Mouse (Mus musculus) heart, embryonic 11.5 days (tissue): ENCODE data around the gene Cstad. TPM values are rescaled to one million over a fixed set of nuclear protein-coding genes. Genes with fewer than 3 reads are reported as not detected.
A peak's percentile ranks its signal among the peaks of the same experiment; 100 is the strongest.

Experiments used
- ATAC-seq: fragments of 200-750 bp; cut with Nextera tagmentation; replicated peaks from 2 replicates; pipeline ENCODE4 v1.8.0; 2017; ENCODE audit warnings: moderate library complexity; ENCODE audit not compliant: insufficient number of reproducible peaks, low FRiP score, low TSS enrichment
- H3K27ac ChIP-seq: fragments of 300-500 bp; sonication (generic); 2 replicates; pipeline ENCODE4 v1.5.1; 2014; ENCODE audit warnings: mild to moderate bottlenecking, low read depth, low read length
- H3K27me3 ChIP-seq: fragments of 300-500 bp; sonication (generic); 2 replicates; pipeline ENCODE4 v1.6.1; 2014; ENCODE audit warnings: mild to moderate bottlenecking, low read length, mixed read lengths; ENCODE audit not compliant: control insufficient read depth, insufficient read depth
- H3K36me3 ChIP-seq: fragments of 300-500 bp; sonication (generic); 2 replicates; pipeline ENCODE4 v1.6.1; 2014; ENCODE audit warnings: mild to moderate bottlenecking, low read length, moderate library complexity, mixed read lengths; ENCODE audit not compliant: control insufficient read depth, insufficient read depth
- H3K4me1 ChIP-seq: fragments of 300-500 bp; sonication (generic); 2 replicates; pipeline ENCODE4 v1.6.1; 2014; ENCODE audit warnings: low read length; ENCODE audit not compliant: control insufficient read depth, insufficient read depth
- H3K4me2 ChIP-seq: fragments of 300-500 bp; sonication (generic); 2 replicates; pipeline ENCODE4 v1.6.1; 2014; ENCODE audit warnings: mild to moderate bottlenecking, moderate library complexity
- H3K4me3 ChIP-seq: fragments of 300-500 bp; sonication (generic); 2 replicates; pipeline ENCODE4 v1.5.1; 2014; ENCODE audit warnings: low read depth, low read length
- H3K9ac ChIP-seq: fragments of 300-500 bp; sonication (generic); 2 replicates; pipeline ENCODE4 v1.6.1; 2014; ENCODE audit warnings: mild to moderate bottlenecking, low read depth, low read length, moderate library complexity
- H3K9me3 ChIP-seq: fragments of 300-500 bp; sonication (generic); replicated peaks from 2 replicates; pipeline ENCODE4 v1.6.1; 2016; ENCODE audit warnings: low read length; ENCODE audit not compliant: control insufficient read depth
- WGBS: fragments of 180-500 bp; shearing (Covaris S2); extraction: QIAGEN DNeasy Blood & Tissue Kit; methylation state at CpG from one replicate; pipeline ENCODE4 v1.1.7; 2014; ENCODE audit not compliant: insufficient replicate concordance; 5-methylcytosine and 5-hydroxymethylcytosine counted together
- polyA plus RNA-seq: library from polyadenylated mRNA; unstranded; fragments of >200 nt; fragmentation: Nextera tagmentation; extraction: Ambion mirVana; gene quantifications from 2 replicates; pipeline ENCODE4 v1.2.1, GENCODE M21; 2014

Gene Cstad
- polyA plus RNA-seq, 1 experiment from 2014 or later, result 2.4 TPM

DNA sequence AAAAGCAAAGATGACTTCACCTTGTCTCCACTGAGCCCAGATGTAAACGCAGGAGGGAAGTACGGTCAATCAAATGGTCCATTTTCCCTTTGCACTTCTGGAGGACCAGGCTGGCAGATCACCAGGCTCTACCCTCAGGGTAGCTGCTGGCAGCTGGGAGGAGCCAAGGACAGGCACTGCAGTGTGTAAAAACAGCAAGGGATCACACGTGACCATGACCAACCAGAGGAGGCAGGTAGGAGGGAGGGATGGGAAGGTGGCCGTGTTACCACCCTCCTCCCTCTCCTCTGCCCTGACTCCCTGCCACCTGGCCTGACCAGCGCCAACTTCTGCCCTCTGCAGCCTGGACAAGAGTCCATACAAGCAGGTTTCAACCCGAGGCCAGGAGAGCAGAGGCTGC, 59.7 kb downstream of the Cstad start:
- Histone ChIP-seq H3K27me3 (no peaks in the 10 kb centered on the region), H3K36me3 (no peaks in the 10 kb centered on the region), H3K27ac (no peak overlapping the region), H3K9ac (no peak overlapping the region), H3K4me2 (no peak overlapping the region), H3K4me3 (no peak overlapping the region), H3K4me1 (peaks cover 55% of the 10 kb centered on the region), H3K9me3 (no peaks in the 10 kb centered on the region)
- ATAC-seq, result no peak
- WGBS, result 81% methylated on average over 4 of the region's 6 CpGs

DNA sequence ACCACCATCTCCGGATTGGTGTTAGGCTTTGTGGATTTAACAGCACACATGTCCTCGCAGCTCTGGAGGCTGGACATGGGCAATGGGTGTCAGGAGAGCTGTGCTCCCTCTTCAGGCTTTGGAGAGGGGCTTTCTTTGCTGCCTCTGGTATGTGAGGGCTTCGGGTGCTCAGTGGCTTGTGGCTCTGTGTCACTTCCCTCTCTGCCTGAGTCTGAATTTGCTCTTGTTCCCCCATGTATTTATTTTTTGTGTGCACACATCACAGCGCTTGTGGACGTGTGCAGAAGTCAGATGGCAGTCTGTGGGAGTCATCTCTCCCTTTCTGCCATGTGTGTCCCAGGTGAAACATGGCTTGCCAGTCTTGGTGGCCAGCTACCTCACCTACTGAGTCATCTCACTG, 60.9 kb downstream of the Cstad start:
- no peak overlapping the region for H3K27ac ChIP-seq
- H3K4me1 ChIP-seq, result peaks cover 66% of the 10 kb centered on the region
- H3K9ac ChIP-seq, result no peak overlapping the region
- H3K4me2 ChIP-seq, result no peak overlapping the region
- no peaks in the 10 kb centered on the region for H3K27me3 ChIP-seq
- WGBS, result 83% methylated on average over 5 of the region's 5 CpGs
- no peaks in the 10 kb centered on the region for H3K9me3 ChIP-seq
- H3K4me3 ChIP-seq, result no peak overlapping the region
- H3K36me3 ChIP-seq, result no peaks in the 10 kb centered on the region
- no peak for ATAC-seq

DNA sequence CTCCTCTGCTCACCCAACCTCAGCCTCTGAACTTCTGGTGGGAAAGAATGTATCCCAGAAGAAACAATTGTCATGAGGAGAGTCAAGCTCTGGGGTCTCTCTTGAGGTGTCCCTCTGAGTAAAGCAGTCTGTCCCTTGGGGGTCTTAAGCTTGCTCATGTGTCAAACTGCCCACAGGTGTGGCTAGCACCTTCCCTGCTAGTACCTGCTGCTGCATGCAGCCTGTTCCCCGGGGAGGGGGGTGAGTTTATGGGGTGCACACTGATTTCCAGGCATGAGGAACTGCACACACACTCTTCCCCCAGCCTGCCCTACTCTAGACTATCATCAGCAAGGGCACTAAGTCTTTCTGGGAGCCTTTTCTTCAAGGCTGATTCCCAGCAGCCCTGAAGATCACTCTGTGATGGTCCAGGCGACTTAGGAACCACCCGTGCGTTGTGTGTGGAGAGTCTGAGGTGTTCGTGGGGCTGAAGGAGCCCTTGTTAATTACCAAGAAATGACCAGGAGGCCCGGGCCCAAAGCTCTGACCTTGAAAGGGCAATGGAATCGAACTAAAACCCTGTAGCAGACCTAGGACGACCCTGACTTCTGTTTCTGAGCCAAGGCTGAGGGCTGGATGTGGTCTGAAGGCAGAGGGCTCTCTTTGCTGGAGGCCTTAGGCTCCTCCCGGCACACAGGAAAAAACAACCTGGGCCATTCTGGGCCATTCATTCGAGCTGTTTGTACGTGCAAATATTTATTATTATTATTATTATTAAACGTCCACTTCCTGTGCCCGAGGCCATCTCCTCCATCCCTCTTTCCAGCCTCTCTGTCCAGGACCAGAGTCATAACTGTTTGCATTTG, 62.1 kb downstream of the Cstad start:
- ATAC-seq, result no peak
- 49% methylated on average over 13 of the region's 13 CpGs for WGBS

DNA sequence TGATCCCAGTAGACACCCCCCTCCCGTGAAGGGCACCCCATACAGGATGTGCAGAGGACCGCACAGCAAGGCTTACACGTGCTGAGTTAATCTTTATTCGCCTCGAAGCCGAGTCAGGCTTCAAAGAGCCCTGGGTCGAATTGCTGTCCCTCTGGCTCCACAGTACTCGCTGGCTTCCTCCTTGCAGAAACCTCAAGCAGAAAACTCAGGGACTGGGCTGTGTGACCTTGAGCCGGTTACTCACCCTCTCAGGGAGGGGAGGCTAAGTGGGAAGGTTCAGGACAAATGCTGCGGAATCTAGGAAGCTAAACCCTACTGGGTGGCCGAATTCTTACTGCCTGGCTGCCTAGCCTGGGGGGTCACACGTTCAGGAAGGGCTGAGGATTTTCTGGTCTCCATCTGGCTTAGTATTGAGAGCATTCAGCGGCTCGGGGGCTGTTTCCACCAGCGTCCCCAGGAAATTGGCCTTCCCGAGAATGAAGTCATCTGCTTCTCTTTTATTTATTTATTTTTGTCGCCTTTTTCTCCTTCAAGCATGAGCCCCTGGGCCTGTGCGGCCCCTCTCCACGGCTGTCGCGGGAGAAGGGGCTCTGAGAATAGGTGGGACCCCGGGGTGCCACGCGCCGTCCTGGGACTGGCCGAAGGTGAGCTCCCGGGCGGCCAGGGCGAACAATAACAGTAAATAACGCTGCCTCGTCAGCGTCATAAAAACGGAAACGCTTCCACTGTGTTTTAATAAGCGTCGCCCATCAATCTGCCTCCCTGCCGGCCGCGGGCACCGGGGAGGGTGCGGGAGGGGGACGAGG, 63.0 kb downstream of the Cstad start:
- Histone ChIP-seq H3K4me1 (peaks cover 50% of the 10 kb centered on the region), H3K9me3 (no peaks in the 10 kb centered on the region), H3K36me3 (no peaks in the 10 kb centered on the region), H3K27me3 (no peaks in the 10 kb centered on the region), H3K4me2 (peak overlapping the region; percentile 91), H3K4me3 (peak overlapping the region; percentile 46), H3K27ac (peak overlapping the region; percentile 88), H3K9ac (peak overlapping the region; percentile 86)
- peak; percentile 28 for ATAC-seq
- WGBS, result 3% methylated on average over 42 of the region's 42 CpGs

More for the DNA sequence above, 62.1 kb downstream of the Cstad start:
- H3K27me3 ChIP-seq, result no peaks in the 10 kb centered on the region
- H3K9me3 ChIP-seq, result no peaks in the 10 kb centered on the region
- H3K4me3 ChIP-seq, result no peak overlapping the region
- peaks cover 60% of the 10 kb centered on the region for H3K4me1 ChIP-seq
- H3K27ac ChIP-seq, result peak overlapping the region; percentile 88
- peak overlapping the region; percentile 86 for H3K9ac ChIP-seq
- H3K4me2 ChIP-seq, result no peak overlapping the region
- H3K36me3 ChIP-seq, result no peaks in the 10 kb centered on the region

DNA sequence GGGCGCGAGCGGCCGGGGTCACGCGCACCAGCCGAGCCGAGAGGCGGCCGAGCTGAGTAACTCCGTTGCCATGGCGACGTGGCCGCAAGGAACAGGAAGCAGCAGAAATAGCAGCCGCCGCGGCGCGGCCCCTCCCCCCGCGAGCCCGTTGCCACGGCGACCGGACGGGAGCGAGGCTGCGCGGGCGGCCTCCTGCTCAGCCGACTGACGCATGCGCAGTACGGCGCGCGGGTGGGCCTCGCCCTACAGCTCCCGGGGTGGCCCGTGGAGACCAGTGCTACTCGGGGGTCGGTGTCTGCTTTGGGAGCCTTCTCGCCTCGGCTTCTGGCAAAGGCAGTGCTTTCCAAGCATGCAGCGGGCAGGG, 63.6 kb downstream of the Cstad start:
- Histone ChIP-seq H3K4me2 (peak overlapping the region; percentile 91), H3K36me3 (no peaks in the 10 kb centered on the region), H3K4me1 (peaks cover 45% of the 10 kb centered on the region), H3K27ac (peak overlapping the region; percentile 88), H3K9me3 (no peaks in the 10 kb centered on the region), H3K27me3 (no peaks in the 10 kb centered on the region), H3K9ac (peak overlapping the region; percentile 86), H3K4me3 (peak overlapping the region; percentile 46)
- ATAC-seq, result peak; percentile 84
- WGBS, result 2% methylated on average over 42 of the region's 45 CpGs

Other genes with a start within 250 kb of the Cstad start
- 78.8 and 80.2 TPM in 2 replicates for gene Sh3glb2, start 235.7 kb upstream of the Cstad start, polyA plus RNA-seq
- gene Miga2, start 230.8 kb upstream of the Cstad start, polyA plus RNA-seq, result 22.2 and 22.9 TPM in 2 replicates
- gene Dolpp1, start 202.8 kb upstream of the Cstad start, polyA plus RNA-seq, result 19.5 and 21.3 TPM in 2 replicates
- gene Crat, start 179.2 kb upstream of the Cstad start, polyA plus RNA-seq, result 61.5 and 66.0 TPM in 2 replicates
- gene Ptpa, start 179.0 kb upstream of the Cstad start, polyA plus RNA-seq, result 50.3 and 63.5 TPM in 2 replicates
- gene Ier5l, start 120.8 kb upstream of the Cstad start, polyA plus RNA-seq, result 2.4 TPM in 2 replicates
- gene 1700001O22Rik, start 208.6 kb downstream of the Cstad start, polyA plus RNA-seq, result 1.2 and 1.6 TPM in 2 replicates
- 82.6 and 87.5 TPM in 2 replicates for gene Ntmt1, start 212.8 kb downstream of the Cstad start, polyA plus RNA-seq
- gene Asb6, start 235.3 kb downstream of the Cstad start, polyA plus RNA-seq, result 20.2 and 22.8 TPM in 2 replicates
- gene Prrx2, start 239.9 kb downstream of the Cstad start, polyA plus RNA-seq, result 55.8 and 63.2 TPM in 2 replicates